Mouse (Mus musculus) left cerebral cortex, postnatal 25 days (tissue): ENCODE results near the gene Hmgn2. TPM values are rescaled to one million over a fixed set of nuclear protein-coding genes. Genes with fewer than 3 reads are reported as not detected.
"Not testable (repeated sequence)": the region's sequence is repeated elsewhere in the genome, so short reads cannot be mapped to it uniquely, and the experiment has no call there.

Source experiments
- DNase-seq, 2 experiments: peaks; one replicate each; pipeline ENCODE4 v3.0.0; 2022; ENCODE audit warnings: low spot score in 2 of 2, mixed read lengths in 1 of 2
- intact Hi-C: fragments of 180-260 bp; cut with DNase I; formaldehyde crosslinking; loops from one replicate; pipeline ENCODE4 v1.15.1; 2025
- total RNA-seq, 2 experiments: library from RNA; stranded (reverse); gene quantifications; 2 replicates each; pipeline ENCODE4 v1.2.3; 2021

Gene Hmgn2
- total RNA-seq = 100 to 1,000 TPM in 1 of 2 experiments, 10 to 100 TPM in 1; 95.1 to 113 TPM

DNA sequence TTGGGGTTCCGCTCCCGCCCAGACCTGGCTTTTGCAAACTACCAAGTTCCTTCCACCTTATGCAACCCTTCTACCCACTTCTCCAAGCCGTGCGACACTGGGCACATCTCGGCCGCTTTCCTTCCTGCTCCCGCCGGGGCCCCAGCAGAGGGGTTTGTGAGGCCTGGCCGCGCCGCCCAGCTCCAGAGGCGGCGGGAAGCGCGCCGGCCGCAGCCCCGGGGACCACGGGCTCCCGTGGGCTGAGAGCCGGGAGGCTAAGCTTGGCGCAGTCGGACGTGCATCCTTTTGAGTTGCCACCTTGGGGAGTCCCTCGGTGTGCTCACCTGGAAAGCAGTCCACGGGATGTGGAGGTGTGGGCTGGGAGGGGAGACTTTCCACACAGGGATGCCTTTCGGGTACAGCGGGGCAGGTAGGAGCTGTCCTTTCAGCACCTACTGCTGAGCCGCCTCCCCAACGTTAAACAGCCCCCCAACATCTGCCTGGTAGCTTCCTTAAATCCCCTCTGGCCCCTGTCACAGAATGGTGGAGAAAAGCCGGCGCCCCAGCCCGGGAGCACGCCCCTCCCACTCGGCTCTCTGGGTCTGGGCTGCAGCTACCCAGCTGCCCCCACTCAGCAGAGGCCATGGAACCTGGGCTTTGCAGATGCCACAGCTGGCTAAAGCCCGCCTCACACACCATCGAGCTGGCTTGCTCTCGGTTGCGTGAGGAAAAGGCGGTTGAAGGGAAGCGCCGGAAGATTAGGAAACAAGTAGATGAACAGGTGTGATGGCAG lies at the start of gene Hmgn2:
TSS of gene Hmgn2 (minus strand) at position 501 of the 772 bp plus-strand sequence.
- intact Hi-C loops = no loop called here
- DNase-seq = peak in 1 of 2 experiments; percentile 35

DNA sequence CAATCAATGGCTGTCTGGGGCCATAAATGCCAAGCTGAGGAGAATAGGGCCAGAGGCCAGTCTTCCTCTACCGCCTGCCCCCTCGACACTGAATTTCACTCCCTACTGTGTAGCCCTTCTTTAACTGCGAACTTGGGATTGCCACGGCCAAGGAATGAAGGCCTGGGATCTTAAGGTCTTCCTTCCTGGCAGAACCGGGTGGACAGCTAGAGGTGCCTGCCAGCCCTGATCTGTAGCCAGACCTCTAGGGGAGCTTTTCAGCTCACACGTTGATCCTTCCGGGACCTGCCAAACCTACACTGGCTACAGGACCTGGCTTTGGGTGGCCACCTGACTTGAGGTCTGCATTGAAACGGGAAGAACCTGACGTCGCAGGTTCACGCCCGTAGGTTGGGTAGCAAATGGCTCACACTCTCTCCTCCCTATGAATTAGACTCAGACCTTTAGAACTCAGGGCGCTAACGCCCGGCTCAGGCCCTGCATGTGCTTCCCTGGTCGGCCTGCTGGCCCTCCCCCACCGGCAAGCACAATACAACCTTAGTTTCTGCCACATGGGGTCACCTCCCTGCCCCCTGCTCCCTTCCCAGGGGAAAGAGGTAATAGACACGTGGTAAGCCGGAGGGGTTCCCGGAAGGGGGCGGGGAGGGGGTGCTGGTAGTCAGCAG lies 48.9 kb upstream of the Hmgn2 start:
- no peak for DNase-seq
- intact Hi-C loops = no loop called here

DNA sequence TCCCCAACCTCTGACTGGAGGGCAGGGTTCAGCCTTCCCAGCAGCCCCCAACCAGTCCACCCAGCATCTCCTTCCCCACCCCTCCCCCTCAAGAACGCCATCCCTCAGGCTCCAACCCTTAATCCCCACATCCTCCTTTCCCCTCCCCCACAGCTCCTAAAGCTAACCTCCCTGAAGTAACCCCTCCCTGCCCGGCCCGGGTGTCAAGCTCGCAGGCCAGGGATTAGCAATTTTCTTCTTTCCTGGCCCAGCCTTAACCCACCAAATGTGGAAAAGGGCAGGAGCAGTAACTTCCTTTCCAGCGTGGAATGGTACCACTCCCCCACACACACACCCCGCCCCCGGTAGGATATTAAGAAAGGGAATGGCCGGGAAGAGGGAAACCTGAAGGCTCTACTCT lies 48.3 kb upstream of the Hmgn2 start:
- DNase-seq = no peak
- intact Hi-C loops = no loop called here

DNA sequence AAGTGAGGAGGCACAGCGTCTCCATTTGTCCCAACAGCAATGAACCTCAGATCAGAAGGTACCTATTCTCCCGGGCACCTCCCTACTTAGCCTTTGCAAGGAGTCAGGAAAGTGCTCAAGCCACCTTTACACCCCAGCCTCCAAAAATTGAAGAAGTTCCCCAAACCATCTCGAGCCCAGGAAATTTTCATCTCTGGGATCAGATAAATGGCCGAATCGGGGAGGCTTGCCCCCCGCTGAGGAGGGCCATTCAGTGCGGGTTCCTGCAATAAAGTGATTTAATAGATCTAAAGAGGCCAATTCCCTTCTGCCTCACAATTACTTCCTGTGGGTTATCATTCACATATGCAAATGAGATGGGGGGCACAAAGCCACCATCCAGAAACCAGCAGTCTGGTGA lies 47.8 kb upstream of the Hmgn2 start:
- no peak for DNase-seq
- intact Hi-C loops = no loop called here

DNA sequence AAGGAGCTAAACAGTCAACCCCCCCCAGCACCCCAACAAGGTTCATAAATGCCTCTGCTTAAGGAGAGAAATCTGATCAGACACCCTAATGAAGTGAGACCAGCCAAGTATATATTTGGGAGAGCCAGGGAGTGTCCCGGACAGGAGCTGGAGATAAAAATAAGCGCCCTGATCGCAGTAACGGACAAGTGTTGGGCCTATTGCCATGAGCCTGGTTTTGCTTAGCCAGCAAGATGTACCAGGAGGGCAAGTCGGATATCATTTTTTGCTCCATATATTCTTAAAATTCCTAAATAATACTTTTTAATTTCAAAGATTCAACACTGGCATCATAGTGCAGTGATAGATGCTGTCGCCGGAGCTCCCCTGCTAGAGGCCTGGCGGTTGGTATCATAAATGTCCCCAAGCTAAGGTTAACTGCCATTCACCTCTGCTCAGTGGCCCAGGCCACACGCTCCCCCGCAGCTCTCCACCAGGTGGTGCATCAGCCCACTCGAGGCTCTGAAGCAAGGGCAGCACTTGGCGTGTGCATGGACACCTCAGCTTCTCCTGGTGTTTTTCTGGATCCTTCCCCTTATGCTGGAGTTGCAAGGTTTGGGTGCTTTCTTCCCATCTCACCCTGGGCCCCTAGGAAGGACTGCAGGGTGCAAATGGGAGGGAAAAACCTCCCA lies 44.5 kb upstream of the Hmgn2 start:
- intact Hi-C loops = no loop called here
- no peak for DNase-seq

DNA sequence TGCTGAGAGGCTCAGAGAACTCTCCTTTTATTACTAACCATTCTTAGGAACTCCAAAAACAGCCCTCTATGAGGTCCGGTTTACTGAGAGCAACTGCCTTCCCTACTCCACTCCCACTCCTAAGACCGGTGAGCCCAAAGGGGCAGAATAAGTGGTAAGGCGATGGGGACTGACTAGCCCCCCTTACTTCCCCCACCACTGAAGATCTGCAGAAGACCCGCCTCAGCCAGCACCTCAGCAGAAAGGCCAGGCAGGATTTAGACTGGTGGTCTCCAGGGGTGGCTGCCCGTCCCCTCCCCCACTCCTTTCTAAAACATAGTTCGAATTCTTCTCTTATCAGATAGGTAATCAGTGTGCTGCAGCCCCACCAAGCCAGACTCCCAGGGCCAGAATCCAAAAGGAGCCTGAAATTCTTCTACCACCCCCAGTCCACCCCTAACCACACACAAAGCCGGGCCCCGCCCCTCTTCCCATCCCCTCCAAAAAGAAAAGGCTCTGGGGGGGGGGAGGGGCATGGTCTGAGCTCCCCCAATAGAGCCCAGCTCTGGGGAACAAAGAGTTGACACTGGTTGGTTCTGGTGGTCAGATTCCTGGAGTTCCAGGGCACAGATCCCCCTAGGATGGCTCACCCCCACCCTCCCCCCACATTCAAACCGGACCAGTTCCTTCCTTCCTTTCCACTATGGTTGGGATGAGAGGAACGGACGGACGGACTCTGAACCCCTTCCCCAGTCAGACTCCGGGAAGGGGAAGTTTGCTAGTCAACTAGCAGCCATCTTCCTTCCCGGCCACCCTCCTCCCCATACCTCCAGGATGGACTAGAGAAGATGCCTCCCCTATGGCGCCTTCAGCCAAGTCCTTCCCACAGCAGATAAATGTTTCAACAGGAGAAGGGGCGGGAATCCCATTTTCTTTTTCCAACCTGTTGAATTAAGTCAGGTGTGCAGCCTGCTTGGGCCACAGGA lies 43.3 kb upstream of the Hmgn2 start:
- no peak for DNase-seq
- intact Hi-C loops = no loop called here

DNA sequence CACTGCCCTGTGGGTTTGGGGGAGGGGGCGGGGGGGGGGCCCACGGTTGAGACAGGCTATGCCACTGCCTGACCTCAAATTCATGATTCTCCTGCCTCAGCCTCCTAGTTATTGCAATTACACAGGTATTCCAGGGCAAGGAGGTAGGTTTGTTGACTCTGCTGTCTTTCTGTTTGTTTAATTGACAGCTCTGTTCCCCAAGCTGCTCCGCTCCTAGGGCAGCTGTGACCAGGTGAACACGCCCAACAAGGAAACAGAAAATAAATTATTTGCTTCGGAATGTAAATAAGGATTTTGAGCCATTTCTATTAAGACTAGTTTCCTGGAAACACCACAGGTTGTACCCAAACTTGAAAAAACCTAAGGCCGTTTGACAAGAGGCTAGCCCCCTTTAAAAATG lies 41.3 kb upstream of the Hmgn2 start:
- no peak for DNase-seq
- intact Hi-C loops = no loop called here

DNA sequence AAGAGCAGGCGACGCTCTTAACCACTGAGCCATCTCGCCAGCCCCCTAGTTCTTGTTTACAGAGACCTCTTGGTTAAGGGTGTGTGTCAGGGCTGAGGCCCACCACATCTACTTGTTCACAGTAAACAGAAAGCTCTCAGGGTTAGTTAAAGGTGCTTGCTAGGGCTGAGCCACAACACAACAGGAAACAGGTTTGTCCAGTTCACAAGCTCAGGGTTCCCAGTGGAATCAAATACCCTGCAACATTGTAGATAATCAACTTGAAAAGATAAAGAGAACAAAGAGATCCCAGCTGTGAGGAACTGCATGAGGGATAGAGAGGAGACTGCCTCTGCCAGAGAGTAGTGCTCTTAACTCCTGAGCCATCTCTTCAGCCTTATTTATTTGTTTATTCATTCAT lies 38.4 kb upstream of the Hmgn2 start:
- intact Hi-C loops = no loop called here
- DNase-seq = no peak

DNA sequence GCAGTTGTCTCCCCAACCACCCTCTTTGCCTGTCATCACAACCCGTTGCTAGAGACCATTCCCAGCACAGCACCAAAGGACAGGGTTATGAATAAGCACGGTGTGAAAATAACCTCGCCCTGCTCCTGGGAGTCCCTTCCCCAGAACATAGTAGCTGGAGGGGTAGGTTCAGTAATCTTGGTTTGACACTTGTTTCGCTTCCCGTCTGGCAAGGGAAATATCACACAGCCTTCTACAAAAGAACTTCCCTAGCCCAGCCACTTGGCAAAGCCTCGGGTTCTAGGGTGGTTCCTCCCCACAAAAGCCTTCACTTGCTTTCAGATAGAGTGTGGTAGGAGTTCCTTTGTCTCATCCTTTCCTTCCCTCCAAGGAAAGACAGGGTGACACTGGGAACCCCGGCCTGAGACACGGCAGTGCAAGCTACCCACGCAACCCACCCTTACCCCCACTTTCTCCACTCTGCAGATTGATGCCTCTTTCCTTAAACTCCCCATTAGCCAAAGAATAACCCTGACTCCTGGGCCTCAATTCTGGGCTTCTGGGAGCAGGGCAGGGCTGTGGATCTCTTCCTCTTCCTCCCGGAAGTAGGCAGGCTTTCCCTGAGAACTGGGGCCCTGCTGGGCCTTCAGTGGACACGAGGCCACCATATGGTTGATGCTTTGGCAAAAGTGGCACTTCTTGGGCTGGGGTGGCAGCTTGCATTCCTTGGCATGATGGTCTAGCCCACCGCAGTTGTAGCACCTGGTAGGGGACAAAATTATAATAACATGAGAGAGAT lies 37.3 kb upstream of the Hmgn2 start:
- intact Hi-C loops = no loop called here
- peak in 1 of 2 experiments; percentile 3 for DNase-seq

DNA sequence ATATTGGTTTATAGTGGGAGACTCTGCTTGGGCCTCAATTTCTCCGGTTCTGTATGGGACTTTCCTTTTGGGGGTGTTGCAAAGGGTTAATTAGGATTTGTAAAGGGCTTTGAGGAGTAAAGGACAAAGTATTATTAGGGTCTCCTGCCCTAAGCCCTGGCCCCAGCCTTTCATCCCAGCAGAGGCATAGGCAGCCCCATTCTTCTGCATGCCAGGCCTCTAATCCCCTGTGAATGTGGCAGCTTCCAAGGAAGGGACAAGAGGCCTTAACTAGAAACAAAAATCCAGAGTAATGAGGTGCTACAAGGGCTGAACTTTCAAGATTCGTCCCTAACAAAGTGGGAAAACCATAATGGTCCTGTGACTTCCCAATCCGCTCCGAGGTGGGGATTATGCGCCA lies 34.5 kb upstream of the Hmgn2 start:
- DNase-seq = no peak
- intact Hi-C loops = no loop called here

DNA sequence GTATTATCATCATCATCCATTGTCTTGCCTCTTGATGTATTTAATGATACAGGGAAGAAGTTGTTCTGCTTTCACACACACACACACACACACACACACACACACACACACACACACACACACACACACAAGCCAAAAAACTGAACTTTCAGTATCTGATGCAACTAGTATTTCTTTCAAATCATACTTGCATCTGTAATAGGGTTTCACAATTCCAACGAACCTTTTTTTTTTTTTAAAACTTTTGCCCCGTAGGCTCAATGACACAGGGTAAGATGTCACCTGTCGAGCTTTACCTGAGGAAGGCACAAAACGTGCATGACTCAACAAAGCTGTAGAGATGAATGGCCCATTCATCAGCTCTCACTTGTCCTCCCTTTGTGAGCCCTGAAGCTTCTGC lies 33.8 kb upstream of the Hmgn2 start:
- intact Hi-C loops = no loop called here
- no peak for DNase-seq

DNA sequence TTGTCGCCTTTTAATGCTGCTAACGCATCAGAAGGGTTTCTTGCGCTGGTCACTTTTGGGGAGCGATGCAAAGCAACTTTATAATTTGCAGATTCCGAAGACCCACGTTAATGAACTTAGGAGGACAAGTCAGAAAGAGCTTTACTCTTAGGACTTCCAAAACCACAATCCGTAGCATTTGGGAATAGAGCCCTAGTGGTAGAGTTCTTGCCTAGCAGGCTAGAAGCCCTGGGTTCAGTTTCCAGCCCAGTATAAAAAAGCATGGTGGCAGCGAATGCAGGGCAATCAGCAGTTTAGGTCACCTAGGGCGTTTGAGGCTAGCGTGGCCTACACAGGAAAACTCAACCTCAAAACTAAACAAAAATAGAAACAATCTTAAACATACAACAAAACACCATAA lies 33.3 kb upstream of the Hmgn2 start:
- no peak for DNase-seq
- intact Hi-C loops = no loop called here

DNA sequence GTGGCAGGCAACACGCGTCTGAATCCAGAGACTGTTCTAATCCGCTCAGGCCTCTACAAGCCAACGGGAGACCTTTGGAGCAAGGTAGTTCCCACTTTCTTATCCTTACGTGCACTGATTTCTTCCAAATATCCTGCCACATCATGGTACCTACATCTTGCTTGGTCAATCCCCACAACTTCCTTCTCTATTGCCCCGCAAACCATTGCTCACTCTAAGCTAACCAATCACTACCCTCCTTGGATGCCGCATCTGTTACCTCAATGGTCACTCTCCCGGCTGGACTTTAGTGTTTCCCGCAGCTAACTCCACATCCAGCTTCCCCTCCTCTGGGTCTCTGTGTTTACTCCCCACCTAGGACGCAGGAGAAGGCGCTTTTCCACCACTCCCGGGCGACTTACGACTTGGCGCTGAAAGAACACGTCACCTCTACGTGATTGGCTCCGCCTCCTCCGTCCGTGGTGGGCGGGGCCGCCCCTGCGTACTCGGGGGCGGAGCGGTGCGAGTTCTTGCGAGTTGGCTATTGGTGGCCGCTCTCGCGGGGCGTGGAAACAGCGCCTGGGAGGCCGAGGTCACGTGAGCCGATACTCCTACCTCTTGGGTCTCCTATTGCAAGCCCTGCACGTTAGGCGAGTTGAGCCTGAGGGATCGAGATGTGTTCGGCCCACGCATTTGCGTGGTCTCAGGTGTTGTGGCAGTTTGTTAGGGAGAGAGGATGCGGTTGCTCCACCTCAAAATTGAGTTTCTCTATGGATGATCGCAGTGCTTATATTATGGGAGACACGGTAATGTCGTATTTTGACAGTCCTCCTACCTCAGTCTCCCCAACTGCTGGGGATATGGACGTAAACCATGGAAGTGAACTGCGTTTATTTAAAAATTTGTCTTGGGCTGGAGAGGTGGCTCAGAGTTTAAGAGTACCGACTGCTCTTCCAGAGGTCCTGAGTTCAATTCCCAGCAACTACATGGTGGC lies 32.3 kb upstream of the Hmgn2 start, which contains the start of gene Dhdds:
TSS of gene Dhdds (minus strand) at position 453 of the 973 bp plus-strand sequence.
- peak; percentile 96 to 98 for DNase-seq
- intact Hi-C loops = no loop called here

DNA sequence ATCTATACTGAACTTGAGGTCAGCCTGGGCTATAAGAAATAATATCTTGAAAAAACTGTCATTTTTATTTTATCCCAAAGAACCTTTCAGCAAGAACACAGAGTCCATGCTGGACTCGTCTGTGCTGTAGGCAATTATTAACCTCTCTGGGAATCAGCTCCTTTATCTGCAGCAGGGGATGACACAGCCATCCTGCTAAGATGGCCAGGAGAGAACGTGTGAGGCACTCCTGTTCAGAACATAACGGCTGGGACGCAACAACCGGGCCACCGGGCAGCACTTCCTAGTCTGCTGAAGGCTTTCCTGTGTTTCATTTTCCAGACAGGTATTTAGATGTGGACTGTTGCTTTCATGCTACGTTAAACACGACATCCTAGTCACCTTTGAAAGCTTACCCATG lies 26.2 kb upstream of the Hmgn2 start:
- intact Hi-C loops = no loop called here
- no peak for DNase-seq

DNA sequence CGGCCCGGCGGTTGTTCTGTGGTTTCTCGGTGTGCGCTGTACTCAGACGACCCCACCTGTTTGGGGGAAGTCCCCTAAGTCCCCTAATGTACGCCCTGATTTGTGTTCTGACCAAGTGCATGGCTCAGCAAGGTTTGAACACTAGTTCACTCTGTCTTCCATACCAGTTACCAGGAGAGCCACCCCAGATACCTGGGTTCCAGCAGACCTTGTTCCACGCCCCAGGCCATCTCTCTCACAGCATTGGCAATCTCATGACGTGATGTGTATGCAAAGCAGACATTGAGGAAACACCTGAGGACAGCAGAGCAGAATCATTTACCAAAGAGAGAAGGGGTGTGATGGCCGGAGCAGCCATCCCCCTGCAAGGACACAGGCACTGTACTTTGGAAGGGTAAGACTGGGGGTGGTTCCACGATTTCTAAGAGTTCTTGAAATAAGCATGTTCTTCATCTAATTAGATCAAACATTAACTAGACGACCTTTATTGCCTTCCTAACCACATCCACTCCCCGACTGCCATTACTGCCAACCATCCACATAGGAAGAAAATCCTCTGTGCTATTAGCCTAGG lies 22.7 kb upstream of the Hmgn2 start:
- intact Hi-C loops = no loop called here
- no peak for DNase-seq

DNA sequence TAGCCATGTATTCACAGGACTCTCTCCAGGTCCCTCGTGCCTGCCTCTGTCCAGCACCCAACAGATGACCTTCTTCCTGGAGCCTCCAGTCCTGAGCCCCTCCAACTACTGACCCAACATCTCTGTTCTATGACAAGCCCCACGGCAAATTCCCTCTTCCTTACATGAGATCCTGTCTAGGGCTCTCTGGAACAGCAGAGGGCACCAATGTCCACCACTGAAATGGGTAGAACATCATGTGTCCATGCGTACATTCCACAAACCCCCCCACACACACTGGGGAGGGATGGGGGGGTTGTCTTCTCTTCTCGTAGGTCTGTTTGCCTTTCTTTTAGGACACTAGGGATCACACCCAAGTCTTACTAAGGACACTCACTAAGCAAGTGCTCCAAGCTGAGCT lies 21.6 kb upstream of the Hmgn2 start:
- intact Hi-C loops = no loop called here

DNA sequence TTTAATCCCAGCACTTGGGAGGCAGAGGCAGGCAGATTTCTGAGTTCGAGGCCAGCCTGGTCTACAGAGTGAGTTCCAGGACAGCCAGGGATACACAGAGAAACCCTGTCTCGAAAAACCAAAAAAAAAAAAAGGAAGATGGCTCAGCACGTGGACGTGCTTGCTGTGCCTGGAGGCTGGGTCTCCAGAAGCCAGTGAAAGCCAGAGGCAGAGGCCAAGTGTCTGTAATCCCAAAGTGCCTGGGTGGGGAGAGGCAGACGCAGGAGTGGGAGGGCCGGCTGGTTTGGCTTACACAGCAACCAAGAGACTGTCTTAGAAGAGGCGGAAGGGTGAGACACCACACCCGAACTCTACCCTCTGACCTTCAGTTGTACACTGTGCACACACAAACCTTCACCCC lies 19.8 kb upstream of the Hmgn2 start:
- intact Hi-C loops, DNase-seq: not testable (repeated sequence)

More for the DNA sequence above, 21.6 kb upstream of the Hmgn2 start:
- DNase-seq = no peak
